Mouse (Mus musculus): ENCODE measurements around the gene Tcstv3. TPM values are rescaled to one million over a fixed set of nuclear protein-coding genes. Genes with fewer than 3 reads are reported as not detected.

Gene Tcstv3
- polyA plus RNA-seq, 1 experiment from 2014 or later, result not detected

Other genes starting within 250 kb of the Tcstv3 start
- gene Gm20767, start 176.6 kb upstream of the Tcstv3 start, polyA plus RNA-seq (2016; fragmentation: Nextera tagmentation; extraction: Ambion mirVana), result not detected in 2 replicates
- not detected in 2 replicates for gene Gm21818, start 144.4 kb upstream of the Tcstv3 start, polyA plus RNA-seq (2016; fragmentation: Nextera tagmentation; extraction: Ambion mirVana)
- not detected in 2 replicates for gene Gm21762, start 100.9 kb upstream of the Tcstv3 start, polyA plus RNA-seq (2016; fragmentation: Nextera tagmentation; extraction: Ambion mirVana)
- gene Gm21731, start 77.8 kb upstream of the Tcstv3 start, polyA plus RNA-seq (2016; fragmentation: Nextera tagmentation; extraction: Ambion mirVana), result not detected in 2 replicates
- not detected in 2 replicates for gene AF067061, start 53.8 kb upstream of the Tcstv3 start, polyA plus RNA-seq (2016; fragmentation: Nextera tagmentation; extraction: Ambion mirVana)
- gene BC147527, start 16.5 kb upstream of the Tcstv3 start, polyA plus RNA-seq (2016; fragmentation: Nextera tagmentation; extraction: Ambion mirVana), result 0.18 TPM in 1 of 2 replicates, not detected in the other